Mouse (Mus musculus) ZHBTc4 (cell line): Measurements from ENCODE around the gene Atp6v1g1.
A peak's percentile ranks its signal among the peaks of the same experiment; 100 is the strongest.

Experiments used
- DNase-seq: peaks from one replicate; pipeline ENCODE4 v3.0.0-alpha.2; 2011; ENCODE audit warnings: low read depth, low spot score

Gene Atp6v1g1

DNA sequence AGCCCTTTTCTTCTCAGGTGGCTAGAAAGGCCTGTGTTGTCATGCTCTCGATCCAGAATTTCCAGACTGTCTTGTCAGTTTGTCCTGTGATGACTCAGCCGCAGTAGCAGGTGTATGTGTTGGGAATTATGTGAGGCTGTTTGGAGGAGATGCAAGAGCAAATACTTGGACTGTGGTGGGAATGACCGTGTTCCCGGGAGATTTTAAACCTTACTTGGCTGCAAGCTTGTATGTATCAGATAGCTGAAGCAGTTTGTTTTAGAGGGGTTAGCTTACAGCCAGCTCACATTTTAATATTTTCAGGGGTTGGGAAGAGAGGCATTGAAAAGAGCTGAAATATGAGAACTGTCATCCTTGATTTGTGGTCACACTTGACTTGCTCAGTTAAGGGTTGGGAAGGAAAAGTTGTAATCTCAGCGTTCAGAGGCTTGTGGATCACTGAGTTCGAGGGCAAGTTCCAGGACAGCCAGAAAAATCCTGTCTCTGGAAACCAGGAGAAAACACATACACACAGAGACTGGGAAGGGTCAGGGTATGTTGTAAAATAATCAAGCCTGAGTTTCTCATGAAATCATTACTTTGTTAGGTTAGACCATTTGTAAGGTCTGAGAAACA lies 2.0 kb downstream of the Atp6v1g1 start:
- DNase-seq, result no peak

DNA sequence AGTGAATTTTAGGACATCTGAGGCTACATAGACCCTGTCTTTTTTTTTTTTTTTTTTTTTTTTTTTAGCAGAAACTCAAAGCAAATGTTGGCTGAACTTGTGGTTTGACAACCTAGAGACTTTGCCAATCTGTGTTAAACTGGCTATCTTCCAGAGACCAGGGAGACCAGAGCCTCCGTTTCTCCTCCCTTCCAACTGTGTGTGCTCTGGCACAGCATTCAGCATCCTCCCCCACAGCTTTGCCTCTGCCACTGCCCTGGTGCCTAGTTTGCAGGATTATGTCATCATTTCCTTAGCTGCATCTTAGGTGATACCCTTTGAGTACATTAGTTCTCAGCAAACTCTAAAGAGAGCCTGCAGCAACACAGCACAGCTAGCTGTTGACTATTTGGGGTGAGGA lies 3.2 kb downstream of the Atp6v1g1 start:
- no peak for DNase-seq

DNA sequence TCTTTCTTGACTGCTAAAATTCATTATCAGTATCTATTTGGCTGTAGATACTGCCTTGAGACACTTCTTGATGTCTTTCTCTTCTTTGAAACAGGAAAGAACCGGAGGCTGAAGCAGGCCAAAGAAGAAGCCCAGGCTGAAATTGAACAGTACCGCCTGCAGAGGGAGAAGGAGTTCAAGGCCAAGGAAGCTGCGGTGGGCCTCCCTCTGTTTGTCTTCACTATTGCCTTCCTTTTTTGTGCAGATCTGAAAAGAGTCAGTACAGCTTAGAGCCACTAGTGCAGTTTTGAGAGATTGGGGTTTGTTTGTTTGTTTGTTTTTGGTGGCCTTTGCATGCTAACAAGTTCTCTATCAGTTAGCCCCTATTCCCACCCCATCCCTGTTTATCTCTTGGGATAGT lies 3.9 kb downstream of the Atp6v1g1 start:
- peak; percentile 41 for DNase-seq

DNA sequence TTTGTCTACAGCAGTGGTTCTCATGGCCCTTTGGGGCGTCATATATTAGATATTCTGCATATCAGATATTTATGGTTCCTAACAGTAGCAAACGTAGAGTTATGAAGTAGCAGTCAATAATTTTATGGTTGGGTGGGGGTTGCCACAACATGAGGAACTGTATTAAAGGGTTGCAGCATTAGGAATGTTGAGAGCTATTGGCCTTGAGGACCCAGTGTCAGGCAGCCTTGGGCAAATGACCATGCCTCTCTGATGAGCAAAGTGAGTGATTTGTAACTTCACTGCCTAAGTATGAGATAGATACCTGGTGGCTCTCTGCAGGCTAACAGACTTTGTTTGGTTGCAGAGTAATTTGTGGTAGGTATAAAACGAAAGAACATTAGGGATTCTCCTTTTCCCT lies 6.3 kb downstream of the Atp6v1g1 start:
- no peak for DNase-seq

DNA sequence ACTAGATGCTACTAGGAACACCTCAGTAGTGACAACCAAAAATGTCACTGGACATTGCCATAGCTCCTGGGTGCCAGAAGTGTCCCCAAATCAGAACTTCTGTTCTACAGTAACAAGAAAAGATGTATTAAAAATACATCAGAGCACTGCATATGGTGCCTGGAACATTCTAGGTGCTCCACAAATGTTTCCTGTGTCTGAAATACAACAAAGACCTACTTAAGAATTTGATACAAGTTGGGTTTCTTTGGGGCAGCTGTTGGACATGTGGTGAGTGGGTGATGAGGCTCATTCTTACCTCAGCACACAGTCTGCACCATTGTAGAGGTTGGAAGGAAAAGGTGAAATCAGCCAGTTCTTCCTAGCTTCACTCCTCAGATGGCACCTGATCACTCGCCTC lies 8.3 kb downstream of the Atp6v1g1 start:
- DNase-seq, result no peak

DNA sequence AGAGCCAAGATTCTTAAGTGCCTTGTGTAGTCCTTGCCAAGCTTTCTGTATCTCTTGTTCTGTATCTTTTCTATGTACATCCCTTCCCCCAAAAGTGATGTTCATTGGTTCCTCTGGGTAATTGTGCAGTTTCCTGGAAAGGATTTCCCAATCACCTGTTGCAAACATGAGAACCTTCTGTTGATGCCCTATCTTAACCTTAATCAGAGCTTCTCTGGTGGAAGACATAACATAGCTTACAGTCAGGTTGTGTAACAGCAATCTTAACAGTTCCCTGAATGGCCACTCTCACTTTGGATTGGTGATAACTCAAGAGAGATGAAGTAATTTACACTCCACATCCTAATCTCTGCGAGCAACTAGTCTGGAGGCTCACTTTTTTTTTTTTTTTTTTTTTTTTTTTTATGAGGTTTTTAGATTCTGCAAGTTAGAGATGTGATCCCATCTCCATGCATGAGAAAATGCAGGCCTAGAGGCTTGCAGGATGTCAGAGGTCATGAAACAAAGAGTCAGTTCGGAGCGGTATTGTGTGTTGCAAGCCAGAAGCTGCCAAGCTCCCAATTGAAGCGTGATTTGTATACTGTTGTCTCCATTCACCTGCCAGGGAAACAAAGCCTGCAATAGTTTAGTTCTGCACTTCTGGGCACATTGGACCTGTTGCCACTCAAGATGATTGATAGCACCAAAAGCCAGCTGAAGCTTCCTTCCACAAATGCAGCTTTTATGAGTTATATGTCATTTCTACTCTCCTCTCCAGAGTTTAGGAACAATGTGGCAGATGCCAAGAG lies 9.4 kb downstream of the Atp6v1g1 start:
- no peak for DNase-seq

DNA sequence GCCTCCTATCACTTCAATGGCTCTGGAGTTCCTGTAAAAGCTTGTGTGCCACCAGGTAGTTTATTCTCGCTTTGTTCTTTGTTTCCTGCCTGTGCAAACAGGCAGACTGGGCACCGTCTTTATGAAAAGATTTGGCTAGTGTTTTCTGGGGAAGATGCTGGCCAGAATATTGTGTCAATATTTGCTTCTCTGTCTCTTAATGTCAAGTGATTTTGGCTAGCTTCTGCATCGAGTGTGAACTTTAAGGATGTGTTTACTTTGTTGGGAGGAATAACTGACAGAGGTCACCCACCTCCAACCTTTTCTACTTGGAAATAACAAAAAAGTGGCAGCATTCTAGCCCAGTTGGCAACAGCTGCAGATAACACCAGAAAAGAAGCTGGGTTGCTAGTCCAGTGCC lies 10.0 kb downstream of the Atp6v1g1 start:
- DNase-seq, result no peak

DNA sequence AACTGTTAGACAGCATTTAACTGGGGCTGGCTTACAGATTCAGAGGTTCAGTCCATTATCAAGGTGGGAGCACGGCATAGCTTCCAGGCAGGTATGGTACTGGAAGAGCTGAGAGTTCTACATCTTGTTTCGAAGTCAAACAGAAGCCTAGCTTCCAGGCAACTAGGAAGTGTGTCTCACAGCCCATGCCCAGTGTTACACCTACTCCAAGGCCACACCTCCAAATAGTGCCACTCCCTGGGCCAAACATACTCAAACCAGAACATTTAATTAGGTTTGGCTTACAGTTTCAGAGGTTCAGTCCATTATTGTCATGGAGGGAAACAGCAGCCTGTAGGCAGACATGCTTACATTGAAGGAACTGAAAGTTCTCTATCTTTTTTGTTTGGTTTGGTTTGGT lies 10.5 kb downstream of the Atp6v1g1 start:
- no peak for DNase-seq

DNA sequence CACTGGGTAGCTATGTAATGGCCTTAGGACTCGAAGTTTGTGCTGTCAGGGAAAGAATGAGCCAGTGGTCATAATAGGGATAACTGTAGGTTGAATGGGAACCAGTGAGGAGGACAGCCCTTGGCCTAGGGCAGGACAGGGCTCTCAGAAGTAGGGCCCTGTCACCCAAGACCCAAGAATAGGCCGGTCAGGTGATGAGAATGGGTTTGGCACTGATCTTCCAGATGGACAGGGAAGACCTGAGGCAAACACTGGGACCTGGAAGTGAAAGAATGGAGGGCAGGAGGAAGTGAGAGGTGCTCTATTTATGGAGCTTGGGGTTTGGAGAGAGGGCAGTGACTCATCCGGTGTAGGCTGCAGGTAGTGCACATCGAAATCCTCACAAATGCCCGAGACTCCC lies 12.1 kb downstream of the Atp6v1g1 start:
- DNase-seq, result no peak

DNA sequence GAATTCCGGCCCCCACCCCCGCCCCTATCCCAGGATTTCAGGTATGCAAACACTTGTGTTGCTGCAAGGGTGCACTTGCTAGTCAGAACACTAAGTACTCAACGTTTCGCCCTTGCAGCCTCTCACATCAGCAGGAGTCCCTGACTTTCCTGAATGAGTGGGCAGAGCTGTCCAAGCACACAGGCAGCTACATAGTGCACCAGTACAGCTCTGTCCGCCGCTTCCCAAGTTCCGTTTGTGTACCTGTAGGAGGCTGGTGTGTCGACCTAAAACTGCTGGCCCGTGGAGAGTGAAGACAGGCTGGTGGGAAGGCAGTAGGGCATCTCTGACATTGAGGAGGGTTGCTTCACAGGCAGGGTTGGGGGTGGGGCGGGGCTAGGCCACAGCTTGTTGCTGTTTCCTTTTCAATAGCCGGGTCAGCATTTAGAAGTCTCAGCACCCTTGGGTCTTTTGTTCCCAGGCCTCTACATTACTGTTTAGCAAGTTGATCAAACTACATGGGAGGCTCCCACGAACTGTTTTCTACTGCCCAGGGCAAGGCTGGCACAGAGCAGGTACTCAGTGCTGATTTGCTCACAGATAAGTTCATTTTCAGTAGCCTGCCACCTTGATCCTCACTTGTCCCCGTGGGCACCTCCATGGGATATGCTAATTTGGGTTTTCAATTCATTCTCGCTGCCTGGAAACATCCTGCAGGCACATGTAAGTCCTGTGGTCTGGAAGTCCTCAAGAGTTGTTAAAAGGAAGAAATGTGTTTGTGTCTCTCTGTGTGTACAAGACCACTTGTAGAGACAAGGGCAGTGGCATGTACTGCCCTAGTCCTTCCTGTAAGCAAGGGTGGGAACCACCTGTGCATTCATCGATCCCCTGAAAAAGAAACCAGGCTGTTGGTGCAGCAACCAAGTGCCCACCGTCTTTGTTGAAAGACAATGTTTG lies 12.8 kb downstream of the Atp6v1g1 start:
- DNase-seq, result peak; percentile 61

DNA sequence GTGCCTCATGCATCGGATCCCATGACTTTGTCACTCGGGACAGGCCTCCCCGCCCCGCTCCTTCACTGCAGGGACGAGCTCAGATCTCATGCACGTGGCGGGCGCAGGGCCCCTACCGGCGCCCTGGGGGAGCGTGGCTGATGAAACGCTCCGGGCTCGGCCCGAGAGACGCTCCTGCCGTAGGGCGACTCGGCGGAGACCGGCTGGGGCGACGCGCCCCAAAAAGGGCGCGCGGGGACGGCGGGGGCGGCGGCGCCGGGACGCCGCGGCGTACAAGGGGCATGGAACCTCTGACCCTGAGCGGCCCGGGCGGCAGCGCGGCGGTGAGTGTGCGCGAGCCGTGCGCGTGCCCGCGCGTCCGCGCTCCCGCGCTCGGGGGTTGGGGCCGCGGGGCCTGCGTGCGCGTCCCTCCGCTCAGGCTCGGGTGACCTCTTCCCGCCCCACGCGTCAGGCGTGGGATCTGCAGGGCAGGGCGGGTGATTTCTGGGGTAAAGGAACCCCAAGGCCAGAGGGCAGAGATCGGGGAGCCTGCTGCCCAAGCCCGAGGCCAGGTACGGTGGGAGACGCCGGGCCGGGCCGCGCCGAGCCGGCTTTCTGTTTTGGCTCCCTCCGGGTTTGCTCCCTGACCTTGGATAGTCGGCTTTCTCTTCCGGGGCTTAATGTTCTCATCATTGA lies 14.0 kb downstream of the Atp6v1g1 start, which contains the start of gene Tmem268:
Gene Tmem268, plus strand, starts transcription at position 375 of the 675 bp plus-strand sequence.
- DNase-seq, result peak; percentile 80

DNA sequence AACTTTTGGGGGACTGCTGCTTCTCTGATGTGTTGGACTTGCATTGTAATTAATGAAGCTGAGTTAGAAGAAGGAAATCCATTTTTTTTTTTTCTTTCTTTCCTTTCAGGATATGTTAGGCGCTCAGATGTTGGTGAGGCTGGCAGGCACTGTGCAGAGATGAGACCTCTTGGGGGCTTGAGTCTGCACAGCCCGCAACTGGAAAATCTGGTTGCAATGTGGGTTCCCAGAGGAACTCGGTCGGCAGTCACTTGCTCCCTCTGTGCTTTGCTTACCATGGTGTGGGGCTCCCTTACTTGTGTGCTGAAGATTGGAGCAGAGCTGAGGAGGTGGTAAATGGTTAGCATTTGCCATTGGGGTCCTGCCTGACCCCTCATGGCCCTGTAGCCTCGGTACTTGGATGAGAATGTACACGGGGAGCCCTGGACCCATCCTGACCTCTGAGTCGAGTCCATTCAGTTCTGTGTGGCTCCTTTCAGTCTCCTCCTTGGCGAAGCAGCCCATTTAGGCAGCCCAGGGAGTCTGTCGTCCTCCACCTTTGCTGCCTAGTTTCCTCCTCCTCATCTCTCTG lies 14.6 kb downstream of the Atp6v1g1 start:
- peak; percentile 23 for DNase-seq

DNA sequence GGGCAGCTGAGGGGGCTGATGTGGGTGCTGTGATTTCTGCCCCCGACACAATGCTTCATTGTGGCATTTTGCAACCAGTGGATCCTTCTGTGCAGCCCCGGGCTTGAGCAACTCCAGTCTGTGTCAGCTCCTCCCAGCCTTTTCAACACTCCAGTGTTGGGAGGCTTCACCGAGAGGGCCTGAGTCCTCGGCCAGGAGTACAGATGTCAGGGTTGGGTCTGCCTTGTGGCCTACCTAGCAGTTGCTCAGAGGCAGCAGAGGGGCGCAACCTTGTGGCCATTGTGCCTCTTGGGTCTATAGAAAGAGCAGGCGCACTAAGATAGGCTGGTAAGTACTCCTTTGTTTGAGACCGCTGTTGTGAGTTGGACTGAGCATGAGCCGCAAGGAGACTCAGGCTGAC lies 15.5 kb downstream of the Atp6v1g1 start:
- DNase-seq, result peak; percentile 70

DNA sequence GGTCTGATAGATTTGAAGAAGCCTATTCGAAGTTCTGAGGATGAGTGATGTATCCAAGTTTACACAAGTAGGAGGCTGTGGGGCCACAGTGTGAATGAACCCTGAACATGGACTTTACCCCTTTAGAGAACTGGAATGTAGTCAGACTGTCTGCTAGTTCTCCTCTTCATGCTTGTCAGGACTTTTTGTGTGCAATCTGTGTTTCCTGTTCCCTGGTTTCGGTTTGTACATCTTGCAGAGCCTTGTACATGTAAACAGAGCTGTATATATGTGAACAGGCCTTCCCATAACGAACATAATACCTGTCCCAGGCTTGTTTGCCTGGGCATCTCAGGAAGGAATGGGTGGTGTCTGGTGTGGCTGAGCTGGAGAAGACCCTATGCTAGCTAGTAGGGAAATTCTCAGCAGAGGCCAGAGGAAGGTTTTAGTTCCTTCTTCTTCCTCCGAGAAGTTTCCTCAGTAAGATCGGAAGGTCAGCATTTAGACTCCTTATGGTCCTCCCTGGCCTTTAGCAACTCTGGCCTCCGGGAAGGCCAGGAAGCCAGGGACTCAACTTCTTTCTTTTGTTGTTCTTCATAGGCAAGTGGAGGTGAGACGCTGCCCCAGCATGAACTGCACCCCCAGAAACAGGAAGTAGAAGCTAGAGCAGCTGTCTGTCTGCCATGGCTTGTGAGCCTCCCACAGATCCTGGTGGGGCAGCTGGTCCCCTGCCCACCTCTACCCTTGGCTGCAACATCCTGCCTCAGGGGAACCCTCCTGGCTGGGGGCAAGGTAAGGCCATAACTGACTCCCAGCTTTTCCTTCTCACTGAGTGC lies 17.5 kb downstream of the Atp6v1g1 start:
- no peak for DNase-seq

DNA sequence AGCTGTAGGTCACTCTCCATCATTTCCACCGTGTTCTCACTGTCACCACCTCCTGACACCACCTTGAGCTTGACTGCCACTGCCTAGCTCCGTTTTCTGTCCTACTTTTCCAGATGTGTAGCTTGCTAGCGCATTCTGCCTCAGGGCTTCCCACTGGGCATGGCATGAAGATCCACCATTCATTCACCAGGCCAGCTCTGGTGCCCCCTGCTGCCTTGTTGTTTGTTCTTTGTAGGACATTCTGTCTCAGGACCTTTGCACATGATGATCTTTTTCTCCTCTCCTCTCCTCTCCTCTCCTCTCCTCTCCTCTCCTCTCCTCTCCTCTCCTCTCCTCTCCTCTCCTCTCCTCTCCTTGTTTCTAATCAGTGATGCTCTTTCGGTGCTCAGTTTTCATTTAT lies 18.2 kb downstream of the Atp6v1g1 start:
- DNase-seq, result no peak

DNA sequence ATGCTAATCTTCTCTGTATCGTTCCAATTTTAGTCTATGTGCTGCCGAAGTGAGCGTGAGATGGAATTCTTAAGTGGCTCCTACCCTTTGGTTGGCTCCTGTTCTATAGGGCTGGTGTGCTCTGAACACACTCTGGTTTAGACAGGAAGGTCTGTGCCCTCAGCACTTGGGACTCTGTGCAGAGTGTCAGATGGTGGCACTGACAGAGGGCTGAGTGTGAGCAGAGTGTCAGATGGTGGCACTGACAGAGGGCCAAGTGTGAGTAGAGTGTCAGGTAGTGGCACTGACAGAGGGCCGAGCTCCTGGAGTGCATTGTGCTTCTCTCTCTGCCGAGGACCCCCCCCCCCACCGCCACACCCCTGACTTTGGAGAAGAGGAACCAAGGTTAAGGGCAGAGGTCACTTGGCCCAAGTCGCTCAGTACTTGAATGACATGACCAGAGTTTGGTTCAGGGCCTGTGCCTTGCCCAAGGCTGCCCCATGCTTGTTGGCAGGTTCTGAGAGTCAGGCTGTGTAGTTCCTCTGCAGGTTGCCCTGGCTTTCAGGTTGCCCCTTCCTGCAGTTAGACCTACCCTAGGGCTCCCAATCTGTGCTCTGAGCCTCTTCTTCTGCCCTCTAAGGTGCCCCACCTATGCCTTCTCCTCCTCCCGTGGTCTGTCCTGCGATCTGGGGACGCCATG lies 23.3 kb downstream of the Atp6v1g1 start:
- no peak for DNase-seq

DNA sequence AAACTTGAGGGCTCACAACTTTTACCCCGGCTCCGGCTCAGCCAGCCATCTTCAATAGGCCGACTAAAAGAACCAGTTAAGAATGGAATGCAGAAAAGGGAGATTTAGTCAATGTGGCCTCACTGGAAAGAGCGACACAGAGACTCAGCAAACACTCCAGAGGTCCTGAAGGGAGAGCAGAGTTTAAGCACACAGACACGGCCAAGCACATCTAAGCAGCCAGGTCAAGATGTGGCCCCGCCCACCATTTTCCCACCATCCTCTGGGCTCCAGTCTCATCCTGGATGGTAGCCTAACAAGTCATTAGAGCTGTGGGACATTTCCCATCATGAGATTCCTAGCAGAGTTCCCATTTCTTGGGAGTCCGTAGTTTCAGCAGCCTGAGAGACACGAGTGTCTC lies 24.8 kb downstream of the Atp6v1g1 start:
- DNase-seq, result no peak

DNA sequence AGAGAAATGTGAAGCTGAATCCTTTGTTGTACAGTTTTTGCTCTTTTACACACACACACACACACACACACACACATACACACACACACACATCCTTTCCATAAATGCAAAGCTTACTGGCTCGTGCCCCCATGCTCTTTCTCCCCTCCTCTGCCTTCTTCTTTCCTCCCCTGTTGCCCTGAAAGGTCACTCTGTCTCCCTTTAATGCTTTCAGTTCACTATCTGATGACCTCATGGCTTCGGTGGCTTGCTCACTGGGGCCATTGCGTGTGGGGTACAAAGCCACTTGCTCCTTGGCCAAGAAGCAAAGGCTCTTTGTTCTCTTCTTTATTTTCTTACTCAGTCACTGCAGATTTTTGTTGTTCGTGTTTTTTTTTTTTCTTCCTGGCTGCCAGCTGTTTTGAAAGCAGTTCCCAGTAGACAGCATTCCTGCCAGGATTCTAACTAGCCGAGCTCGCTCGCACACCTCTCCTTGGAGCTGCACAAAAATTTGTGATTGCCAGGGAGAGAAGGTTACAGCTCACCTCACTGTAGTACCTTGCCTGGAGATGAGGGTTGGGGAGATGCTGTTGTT lies 25.7 kb downstream of the Atp6v1g1 start:
- no peak for DNase-seq

DNA sequence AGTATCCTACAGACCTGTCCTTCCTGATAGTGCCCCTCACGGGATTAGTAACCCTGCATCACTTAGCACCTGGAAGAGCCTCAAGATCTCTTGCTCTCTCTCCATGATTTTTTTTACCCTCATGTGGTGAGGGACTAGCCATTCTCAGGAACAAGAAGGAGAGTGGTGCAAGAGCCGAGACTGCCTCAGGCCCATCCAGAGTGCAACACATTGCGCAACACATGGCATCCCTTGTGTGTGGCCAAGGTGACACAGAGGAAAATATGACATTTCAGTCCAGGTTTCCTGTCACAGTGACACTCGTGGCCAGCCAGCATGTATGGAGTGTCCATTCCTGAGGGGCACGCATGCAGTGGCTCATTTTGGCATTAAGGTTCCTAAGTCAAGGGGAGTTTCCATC lies 28.0 kb downstream of the Atp6v1g1 start:
- DNase-seq, result no peak

DNA sequence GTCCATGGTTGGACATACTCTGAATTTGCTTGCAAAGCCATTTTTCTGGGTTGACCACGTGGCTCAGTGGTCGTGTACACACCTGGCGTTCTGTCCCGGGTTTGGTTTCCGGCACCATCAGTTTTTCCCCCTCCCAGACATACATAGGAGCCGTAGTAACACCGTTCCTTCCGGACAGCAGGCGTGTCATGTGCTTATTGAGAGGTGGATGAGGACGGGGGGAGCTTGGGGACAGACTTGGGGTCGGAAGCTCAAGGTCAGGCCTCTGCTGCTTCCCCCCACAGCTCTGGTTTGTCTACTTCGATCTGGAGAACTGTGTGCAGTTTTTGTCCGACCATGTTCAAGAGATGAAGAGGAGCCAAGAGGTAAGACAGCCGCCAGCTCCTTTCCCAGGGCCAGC lies 35.1 kb downstream of the Atp6v1g1 start:
- no peak for DNase-seq
